8 mouse cellular contexts compared by ENCODE assay signal in genomic region chr15:3987981-3988380, GRCm38 (mm10). TPM values are rescaled to one million over a fixed set of nuclear protein-coding genes. Genes with fewer than 3 reads are reported as not detected.
DNase-seq lines count a peak whose midpoint lies in the region; ATAC-seq lines count a peak whose summit lies in the region.

No protein-coding gene starts in this region.

- peak; percentile 89 for ATAC-seq in common myeloid progenitor, adult 5-6 weeks (replicated peaks; ENCODE audit: low read depth, poor library complexity, severe bottlenecking)

- peak; percentile 13 to 50 for DNase-seq in heart, adult 18-20 months
- DNase-seq in heart, adult 8-10 months (ENCODE audit: low spot score) = no peak
- peak; percentile 17 for DNase-seq in ovary, postnatal 14 days (ENCODE audit: low spot score)
- DNase-seq in ovary, adult 18-20 months (ENCODE audit: low spot score) = no peak
- DNase-seq in kidney, postnatal 4 days = peak; percentile 64 to 65
- peak; percentile 7 for DNase-seq in spleen, adult 12 weeks (ENCODE audit: low spot score)
- no peak for DNase-seq in cerebellum, adult 9-10 months

RNA-seq across cellular contexts. Expression of gene AW549877, which starts 7.6 kb away (rescaled TPM):
- total RNA-seq in heart, adult 18-20 months (2021) = 10 to 100 TPM; 15.8 to 21.3 TPM
- total RNA-seq in heart, adult 8-10 months (2022) = 10 to 100 TPM; 15.3 to 25.6 (median 19.9) TPM
- 15.3 and 15.8 TPM in 2 replicates for total RNA-seq in common myeloid progenitor, adult 5-6 weeks (2017)

RNA-seq across cellular contexts. Expression of gene Fbxo4, which starts 8.6 kb away (rescaled TPM):
- total RNA-seq in heart, adult 18-20 months (2021) = 1 to 10 TPM; 7.0 to 7.8 TPM
- total RNA-seq in heart, adult 8-10 months (2022) = 1 to 10 TPM; 5.1 to 7.8 (median 7.1) TPM
- total RNA-seq in common myeloid progenitor, adult 5-6 weeks (2017) = 9.8 and 19.3 TPM in 2 replicates

RNA-seq across cellular contexts. Expression of gene Oxct1, which starts 38.2 kb away (rescaled TPM):
- total RNA-seq in heart, adult 18-20 months (2021) = 1,000 to 10,000 TPM; 1,232 to 1,451 TPM
- 1,000 to 10,000 TPM; 1,258 to 1,664 (median 1,451) TPM for total RNA-seq in heart, adult 8-10 months (2022)
- total RNA-seq in common myeloid progenitor, adult 5-6 weeks (2017) = 243 and 253 TPM in 2 replicates

Comparison
In these comparisons a context has a peak if more than half of its experiments do, and no peak if none do; other contexts are left out.
1. DNase-seq: peak in heart, adult 18-20 months (2 of 2), ovary, postnatal 14 days (single experiment), kidney, postnatal 4 days (2 of 2) and spleen, adult 12 weeks (single experiment); none in heart, adult 8-10 months (single experiment), ovary, adult 18-20 months (single experiment) and cerebellum, adult 9-10 months (single experiment).